Mouse (Mus musculus) liver, adult 2 months (tissue): ENCODE data around the gene Dmd.

Source experiments
- CTCF ChIP-seq: fragments of 200-500 bp; IDR thresholded peaks from 2 replicates; pipeline ENCODE4 v1.5.1; 2011; ENCODE audit warnings: low read depth, low read length, control low read depth
- POLR2A ChIP-seq: fragments of 200-500 bp; IDR thresholded peaks from 2 replicates; pipeline ENCODE4 v1.6.1; 2011; ENCODE audit warnings: low read length, control low read depth; ENCODE audit not compliant: insufficient read depth; ENCODE audit errors: extremely low read depth

- TF ChIP-seq CTCF, result no peak
- no peak for TF ChIP-seq POLR2A
Measured at GRCm38 (mm10) chrX:84165872-84166271, 1217.2 kb downstream of the Dmd start.
